Mouse (Mus musculus) heart, embryonic 11.5 days (tissue): ENCODE data around the gene B4galt4. TPM values are rescaled to one million over a fixed set of nuclear protein-coding genes. Genes with fewer than 3 reads are reported as not detected.

Source experiments
- ATAC-seq: fragments of 200-750 bp; cut with Nextera tagmentation; replicated peaks from 2 replicates; pipeline ENCODE4 v1.8.0; 2017; ENCODE audit warnings: moderate library complexity; ENCODE audit not compliant: insufficient number of reproducible peaks, low FRiP score, low TSS enrichment
- H3K27ac ChIP-seq: fragments of 300-500 bp; sonication (generic); 2 replicates; pipeline ENCODE4 v1.5.1; 2014; ENCODE audit warnings: mild to moderate bottlenecking, low read depth, low read length
- H3K27me3 ChIP-seq: fragments of 300-500 bp; sonication (generic); 2 replicates; pipeline ENCODE4 v1.6.1; 2014; ENCODE audit warnings: mild to moderate bottlenecking, low read length, mixed read lengths; ENCODE audit not compliant: control insufficient read depth, insufficient read depth
- H3K36me3 ChIP-seq: fragments of 300-500 bp; sonication (generic); 2 replicates; pipeline ENCODE4 v1.6.1; 2014; ENCODE audit warnings: mild to moderate bottlenecking, low read length, moderate library complexity, mixed read lengths; ENCODE audit not compliant: control insufficient read depth, insufficient read depth
- H3K4me1 ChIP-seq: fragments of 300-500 bp; sonication (generic); 2 replicates; pipeline ENCODE4 v1.6.1; 2014; ENCODE audit warnings: low read length; ENCODE audit not compliant: control insufficient read depth, insufficient read depth
- H3K4me2 ChIP-seq: fragments of 300-500 bp; sonication (generic); 2 replicates; pipeline ENCODE4 v1.6.1; 2014; ENCODE audit warnings: mild to moderate bottlenecking, moderate library complexity
- H3K4me3 ChIP-seq: fragments of 300-500 bp; sonication (generic); 2 replicates; pipeline ENCODE4 v1.5.1; 2014; ENCODE audit warnings: low read depth, low read length
- H3K9ac ChIP-seq: fragments of 300-500 bp; sonication (generic); 2 replicates; pipeline ENCODE4 v1.6.1; 2014; ENCODE audit warnings: mild to moderate bottlenecking, low read depth, low read length, moderate library complexity
- H3K9me3 ChIP-seq: fragments of 300-500 bp; sonication (generic); replicated peaks from 2 replicates; pipeline ENCODE4 v1.6.1; 2016; ENCODE audit warnings: low read length; ENCODE audit not compliant: control insufficient read depth
- WGBS: fragments of 180-500 bp; shearing (Covaris S2); extraction: QIAGEN DNeasy Blood & Tissue Kit; methylation state at CpG from one replicate; pipeline ENCODE4 v1.1.7; 2014; ENCODE audit not compliant: insufficient replicate concordance; 5-methylcytosine and 5-hydroxymethylcytosine counted together
- polyA plus RNA-seq: library from polyadenylated mRNA; unstranded; fragments of >200 nt; fragmentation: Nextera tagmentation; extraction: Ambion mirVana; gene quantifications from 2 replicates; pipeline ENCODE4 v1.2.1, GENCODE M21; 2014

Gene B4galt4
- polyA plus RNA-seq, 1 experiment from 2014 or later = 31.0 TPM

- no peak for ATAC-seq
- no peak overlapping the region for H3K27ac ChIP-seq
These were observed 16.2 kb downstream of the B4galt4 start for GRCm38 (mm10) chr16:38758104-38758861.

GRCm38 (mm10) chr16:38760239-38760638, 18.2 kb downstream of the B4galt4 start:
- Histone ChIP-seq H3K36me3 (peaks cover 4% of the 10 kb centered on the region), H3K9ac (no peak overlapping the region), H3K9me3 (no peaks in the 10 kb centered on the region), H3K4me2 (no peak overlapping the region), H3K27me3 (no peaks in the 10 kb centered on the region), H3K4me3 (no peak overlapping the region), H3K4me1 (peaks cover 8% of the 10 kb centered on the region; the same call in 1 of the 2 replicates), H3K27ac (no peak overlapping the region)
- WGBS = 91% methylated on average over 5 of the region's 5 CpGs
- ATAC-seq = no peak

More at GRCm38 (mm10) chr16:38758104-38758861, 16.2 kb downstream of the B4galt4 start:
- Histone ChIP-seq H3K27me3 (no peaks in the 10 kb centered on the region), H3K4me1 (peaks cover 13% of the 10 kb centered on the region), H3K9me3 (no peaks in the 10 kb centered on the region), H3K9ac (no peak overlapping the region), H3K4me3 (no peak overlapping the region), H3K4me2 (no peak overlapping the region), H3K36me3 (peaks cover 4% of the 10 kb centered on the region; the same call in 1 of the 2 replicates)
- WGBS = 82% methylated on average over 12 of the region's 12 CpGs

- no peak for ATAC-seq
- Histone ChIP-seq H3K27ac (no peak overlapping the region), H3K27me3 (no peaks in the 10 kb centered on the region), H3K9me3 (no peaks in the 10 kb centered on the region), H3K4me2 (no peak overlapping the region), H3K4me1 (peaks cover 8% of the 10 kb centered on the region; the same call in 1 of the 2 replicates), H3K36me3 (peaks cover 4% of the 10 kb centered on the region), H3K4me3 (no peak overlapping the region), H3K9ac (no peak overlapping the region)
- 79% methylated on average over 6 of the region's 6 CpGs for WGBS
These were observed 18.8 kb downstream of the B4galt4 start for GRCm38 (mm10) chr16:38760834-38761375.

- H3K9ac ChIP-seq = no peak overlapping the region
- H3K4me2 ChIP-seq = no peak overlapping the region
- H3K27ac ChIP-seq = no peak overlapping the region
- peaks cover 6% of the 10 kb centered on the region; the same call in 1 of the 2 replicates for H3K4me1 ChIP-seq
- no peaks in the 10 kb centered on the region for H3K27me3 ChIP-seq
- no peak overlapping the region for H3K4me3 ChIP-seq
- no peak for ATAC-seq
- peaks cover 4% of the 10 kb centered on the region for H3K36me3 ChIP-seq
- H3K9me3 ChIP-seq = no peaks in the 10 kb centered on the region
- 75% methylated on average over 5 of the region's 5 CpGs for WGBS
These were observed 19.9 kb downstream of the B4galt4 start for GRCm38 (mm10) chr16:38761972-38762371.

- no peaks in the 10 kb centered on the region for H3K9me3 ChIP-seq
- peaks cover 4% of the 10 kb centered on the region for H3K36me3 ChIP-seq
- H3K27me3 ChIP-seq = no peaks in the 10 kb centered on the region
- H3K4me2 ChIP-seq = no peak overlapping the region
- H3K4me3 ChIP-seq = no peak overlapping the region
- ATAC-seq = no peak
- no peak overlapping the region for H3K9ac ChIP-seq
- WGBS = 88% methylated on average over 8 of the region's 8 CpGs
- H3K27ac ChIP-seq = no peak overlapping the region
- peaks cover 6% of the 10 kb centered on the region; the same call in 1 of the 2 replicates for H3K4me1 ChIP-seq
These were observed 20.3 kb downstream of the B4galt4 start for GRCm38 (mm10) chr16:38762401-38762800.

GRCm38 (mm10) chr16:38763508-38763907, 21.4 kb downstream of the B4galt4 start:
- no peak overlapping the region for H3K4me2 ChIP-seq
- 0 out of 2 replicates have a peak overlapping the region, but pooled peaks have one; percentile 50 for H3K27ac ChIP-seq
- peaks cover 4% of the 10 kb centered on the region; the same call in 1 of the 2 replicates for H3K4me1 ChIP-seq
- H3K27me3 ChIP-seq = no peaks in the 10 kb centered on the region
- H3K4me3 ChIP-seq = no peak overlapping the region
- no peaks in the 10 kb centered on the region; the same call in 1 of the 2 replicates for H3K36me3 ChIP-seq
- ATAC-seq = 0 out of 2 replicates have a peak, but pooled peaks have one; percentile 26
- H3K9me3 ChIP-seq = no peaks in the 10 kb centered on the region
- WGBS = 70% methylated on average over 4 of the region's 4 CpGs
- no peak overlapping the region for H3K9ac ChIP-seq

- Histone ChIP-seq H3K4me2 (no peak overlapping the region), H3K9ac (no peak overlapping the region), H3K27me3 (no peaks in the 10 kb centered on the region), H3K36me3 (no peaks in the 10 kb centered on the region; the same call in 1 of the 2 replicates), H3K27ac (no peak overlapping the region), H3K9me3 (no peaks in the 10 kb centered on the region), H3K4me3 (no peak overlapping the region), H3K4me1 (0 out of 2 replicates have a peak, but pooled peaks cover 2% of the 10 kb centered on the region)
- WGBS = 67% methylated on average over 3 of the region's 3 CpGs
- ATAC-seq = no peak
These were observed 24.6 kb downstream of the B4galt4 start for GRCm38 (mm10) chr16:38766671-38767070.

GRCm38 (mm10) chr16:38767761-38768160, 25.7 kb downstream of the B4galt4 start:
- Histone ChIP-seq H3K4me1 (0 out of 2 replicates have a peak, but pooled peaks cover 2% of the 10 kb centered on the region), H3K9me3 (no peaks in the 10 kb centered on the region), H3K27ac (no peak overlapping the region), H3K4me2 (no peak overlapping the region), H3K36me3 (no peaks in the 10 kb centered on the region; the same call in 1 of the 2 replicates), H3K4me3 (no peak overlapping the region), H3K27me3 (no peaks in the 10 kb centered on the region), H3K9ac (no peak overlapping the region)
- ATAC-seq = no peak
- 82% methylated on average over 8 of the region's 8 CpGs for WGBS
